Mouse (Mus musculus) adrenal gland (tissue): ENCODE results near the gene Ube3c.

Source experiments
- intact Hi-C: fragments of 180-260 bp; cut with DNase I; formaldehyde crosslinking; loops from one replicate; pipeline ENCODE4 v1.15.1; 2025

The Ube3c gene

DNA sequence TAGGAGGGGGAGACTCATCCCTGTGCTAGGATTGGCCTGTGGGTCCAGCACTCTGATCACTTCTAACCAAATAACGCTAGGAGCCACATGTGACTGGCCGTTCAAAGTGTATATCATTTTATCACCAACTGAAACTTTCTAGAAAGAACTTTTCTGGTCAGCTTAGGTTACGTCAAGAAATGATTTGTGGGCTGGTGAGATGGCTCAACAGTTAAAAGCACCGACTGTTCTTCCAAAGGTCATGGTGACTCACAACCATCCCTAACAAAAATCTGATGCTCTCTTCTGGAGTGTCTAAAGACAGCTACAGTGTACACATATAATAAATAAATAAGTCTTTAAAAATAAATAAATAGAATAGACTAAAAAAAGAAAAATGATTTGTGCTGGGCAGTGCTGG, 103.5 kb downstream of the Ube3c start:
- intact Hi-C loops: no loop called here

DNA sequence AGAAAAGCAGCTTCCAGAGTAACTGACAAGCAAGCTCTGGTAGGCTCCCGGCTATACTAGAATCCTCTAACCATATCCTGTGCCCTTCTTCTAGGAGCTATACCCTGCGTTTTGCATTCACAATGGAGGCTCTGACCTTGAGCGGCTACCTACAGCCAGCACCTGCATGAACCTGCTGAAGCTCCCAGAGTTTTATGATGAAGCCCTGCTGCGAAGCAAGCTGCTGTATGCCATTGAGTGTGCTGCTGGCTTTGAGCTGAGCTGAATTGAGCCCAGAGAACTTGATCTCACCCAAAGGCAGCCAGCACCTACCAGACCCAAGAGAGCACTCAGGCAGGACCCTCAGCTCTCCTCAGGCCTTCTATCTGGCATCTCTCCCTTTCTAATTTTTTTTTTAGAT, 105.3 kb downstream of the Ube3c start:
- intact Hi-C loops: no loop called here

DNA sequence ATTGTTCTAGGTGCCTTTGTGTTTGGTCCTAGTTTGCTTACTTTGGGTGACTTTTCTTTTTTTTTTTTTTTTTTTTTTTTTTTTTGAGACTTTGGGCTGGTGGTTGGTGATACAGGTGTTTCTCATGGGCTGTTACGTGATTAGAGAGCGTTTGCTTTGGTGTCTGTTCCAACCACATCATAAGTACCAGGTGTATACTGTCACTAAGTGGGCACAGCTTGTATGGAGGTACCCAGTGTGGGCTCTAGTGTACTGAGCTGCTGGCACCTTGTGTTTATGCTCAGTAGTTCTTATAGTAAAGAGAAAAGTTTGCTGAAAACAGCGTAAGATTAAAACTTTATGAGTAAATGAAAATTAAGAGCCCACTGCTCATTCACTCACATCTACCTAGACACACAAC, 107.4 kb downstream of the Ube3c start:
- intact Hi-C loops: no loop called here

DNA sequence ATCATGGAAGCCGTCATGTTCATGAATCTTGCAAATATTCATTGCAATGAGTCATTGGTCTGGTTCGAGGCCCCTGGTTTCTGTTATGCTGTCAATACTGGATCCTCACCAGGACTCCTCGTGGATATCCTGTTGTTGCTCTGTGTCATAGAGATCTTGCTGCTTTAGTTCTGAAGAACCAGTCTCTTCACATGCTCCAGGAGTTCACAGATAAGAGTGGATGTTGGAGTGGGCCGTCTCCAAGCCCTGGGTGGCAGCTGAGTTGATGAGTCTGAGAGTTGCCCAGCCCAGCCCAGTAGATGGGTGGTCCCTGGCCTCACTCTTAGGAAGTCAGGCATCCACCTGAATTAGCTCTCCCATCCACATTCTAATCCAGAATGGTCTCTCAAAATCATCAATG, 116.0 kb downstream of the Ube3c start:
- intact Hi-C loops: loop anchor here (5.0 kb wide), 1 partner anchor 298 kb away; no protein-coding TSS in a partner anchor

DNA sequence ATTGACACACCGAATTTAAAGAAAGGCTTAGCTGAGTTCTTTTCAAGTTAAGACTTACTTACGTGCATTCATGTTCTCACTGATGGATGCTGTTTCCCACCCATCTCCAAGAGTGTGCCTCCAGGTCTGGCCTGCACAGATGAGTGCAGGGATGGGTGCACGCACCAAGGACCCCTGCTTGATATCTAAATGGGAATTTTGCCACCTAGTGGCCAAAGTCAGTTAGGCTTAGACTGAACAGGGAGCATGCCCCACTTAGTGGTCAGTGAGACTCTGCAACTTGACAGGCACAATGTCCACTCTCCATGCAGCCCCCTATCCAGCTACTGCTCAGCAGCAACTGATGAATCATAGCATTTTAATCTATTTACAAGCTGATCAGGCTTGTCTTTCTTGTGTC, 118.6 kb downstream of the Ube3c start:
- intact Hi-C loops: loop anchor here (5.0 kb wide), 1 partner anchor 300 kb away; no protein-coding TSS in a partner anchor

DNA sequence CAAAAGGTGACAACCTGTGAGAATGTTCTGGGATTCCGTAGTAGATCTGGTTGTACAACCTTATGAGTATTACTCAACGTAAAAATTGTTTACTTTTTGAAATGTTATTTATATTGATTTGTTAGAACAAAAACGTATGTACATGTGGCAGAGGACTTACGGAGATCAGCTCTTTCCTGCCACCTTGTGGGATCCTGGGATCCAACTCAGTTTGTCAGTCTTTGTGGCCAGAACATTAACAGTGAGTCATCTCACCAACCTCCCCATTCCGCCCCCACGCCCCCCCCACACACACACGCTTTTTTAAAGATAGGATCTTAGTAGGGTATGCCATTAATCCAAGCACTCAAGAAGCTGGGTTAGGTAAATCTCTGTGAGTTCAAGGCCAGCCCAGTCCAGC, 119.3 kb downstream of the Ube3c start:
- intact Hi-C loops: loop anchor here (5.0 kb wide), 1 partner anchor 301 kb away; no protein-coding TSS in a partner anchor

DNA sequence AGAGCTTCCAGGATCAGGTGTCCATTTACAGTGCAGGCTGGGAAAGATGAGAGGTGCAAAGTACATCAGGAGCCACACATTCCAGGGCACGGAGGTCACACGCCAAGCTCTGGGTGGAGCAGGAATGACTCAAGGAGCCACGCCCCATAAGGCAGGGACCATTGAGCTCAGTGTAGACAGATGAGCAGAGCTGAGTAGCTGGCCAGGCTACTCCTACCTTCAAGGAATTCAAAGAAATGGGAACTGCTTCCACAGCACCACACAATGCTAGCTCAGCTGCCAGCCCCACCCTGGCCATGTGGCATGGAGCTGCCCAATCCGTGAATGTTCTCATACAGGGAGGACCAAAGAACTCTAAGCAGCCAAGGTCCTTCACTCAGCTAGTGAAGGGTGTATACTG, 129.5 kb downstream of the Ube3c start:
- intact Hi-C loops: no loop called here

DNA sequence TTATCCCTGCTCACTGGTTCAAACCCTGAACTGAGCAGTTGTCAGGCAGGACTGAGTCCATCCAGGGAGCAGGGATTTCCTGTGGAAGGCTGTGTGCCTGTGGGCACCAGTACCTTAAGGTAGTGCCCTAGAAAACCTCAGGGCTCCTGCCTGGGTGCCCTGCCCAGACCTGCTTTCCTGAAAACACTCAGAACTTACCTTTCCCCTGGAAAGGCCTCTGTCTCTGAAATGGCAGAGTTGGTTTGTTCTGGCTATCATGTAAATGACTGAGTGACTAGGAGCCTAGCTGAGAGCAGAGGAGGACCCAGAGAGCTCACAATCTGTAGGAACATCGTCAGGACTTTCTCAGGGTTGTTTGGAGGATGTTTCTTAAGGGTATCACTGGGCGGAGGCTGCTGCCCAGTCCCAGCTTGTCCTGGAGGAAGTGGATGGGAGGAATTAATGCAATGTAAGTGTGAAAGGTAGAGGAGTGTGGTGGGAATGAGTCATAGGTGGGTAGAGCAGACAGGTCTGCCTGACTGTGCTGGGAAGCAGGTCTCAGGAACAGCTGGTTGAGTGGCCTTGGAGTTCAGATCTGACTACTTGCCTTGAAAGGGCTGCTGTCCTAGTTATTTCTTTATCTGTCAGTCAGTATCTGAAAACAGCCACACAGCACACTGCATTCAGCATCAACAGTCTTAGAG, 130.6 kb downstream of the Ube3c start:
- intact Hi-C loops: no loop called here

DNA sequence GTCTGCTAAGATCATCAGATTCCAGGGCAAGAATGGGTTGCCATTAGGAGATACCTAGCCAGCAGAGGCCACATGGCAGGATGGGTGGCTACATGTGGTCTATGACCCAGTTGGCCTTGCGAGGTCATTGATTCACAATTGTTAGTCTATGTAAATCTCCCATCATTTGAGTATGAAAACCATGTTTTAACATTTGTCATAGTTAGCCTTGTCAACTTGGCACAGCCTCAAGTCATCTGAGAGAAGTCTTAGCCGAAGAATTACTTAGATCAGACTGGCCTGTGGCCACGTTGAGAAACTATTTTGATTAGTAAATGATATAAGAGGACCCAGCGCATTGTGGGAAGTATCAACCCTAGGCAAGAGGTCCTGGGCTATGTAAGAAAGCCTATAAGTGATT, 138.2 kb downstream of the Ube3c start:
- intact Hi-C loops: no loop called here

DNA sequence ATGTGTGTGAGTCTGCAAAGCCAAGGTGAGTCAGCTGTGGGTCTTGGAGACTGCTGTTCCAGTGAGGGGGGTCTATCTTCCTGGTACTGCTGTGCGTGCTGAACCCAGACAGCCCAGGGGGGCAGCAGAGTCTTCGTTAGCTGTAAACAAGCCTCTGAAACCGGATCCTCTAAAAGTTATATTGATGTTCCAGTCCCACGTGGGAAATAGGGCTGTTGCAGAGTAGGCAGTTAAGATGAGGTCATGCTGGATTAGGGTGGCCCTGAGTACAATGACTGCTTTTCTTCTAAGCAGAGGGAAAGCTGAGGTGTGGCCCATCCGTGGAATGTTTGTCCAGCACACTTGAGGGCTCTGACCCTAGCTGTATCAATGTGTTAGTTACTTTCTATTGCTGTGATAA, 139.2 kb downstream of the Ube3c start:
- intact Hi-C loops: no loop called here

DNA sequence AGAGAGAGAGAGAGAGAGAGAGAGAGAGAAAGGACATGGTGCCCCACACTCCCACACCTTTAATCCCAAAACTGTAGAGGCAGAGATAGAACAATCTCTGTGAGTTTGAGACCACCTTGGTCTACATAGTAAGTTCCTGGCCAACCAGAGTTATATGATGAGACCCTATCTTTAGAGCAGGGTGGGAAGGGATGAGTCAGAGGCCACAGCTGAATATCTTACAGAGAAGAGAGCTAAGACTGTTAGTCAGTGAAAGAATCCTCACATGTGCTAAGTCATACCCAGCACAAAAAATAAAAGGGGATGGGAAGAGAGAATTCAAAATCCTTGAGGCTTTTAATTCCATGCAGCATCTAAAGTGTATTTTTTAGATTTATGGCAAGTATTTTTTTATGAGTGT, 142.6 kb downstream of the Ube3c start:
- intact Hi-C loops: no loop called here

DNA sequence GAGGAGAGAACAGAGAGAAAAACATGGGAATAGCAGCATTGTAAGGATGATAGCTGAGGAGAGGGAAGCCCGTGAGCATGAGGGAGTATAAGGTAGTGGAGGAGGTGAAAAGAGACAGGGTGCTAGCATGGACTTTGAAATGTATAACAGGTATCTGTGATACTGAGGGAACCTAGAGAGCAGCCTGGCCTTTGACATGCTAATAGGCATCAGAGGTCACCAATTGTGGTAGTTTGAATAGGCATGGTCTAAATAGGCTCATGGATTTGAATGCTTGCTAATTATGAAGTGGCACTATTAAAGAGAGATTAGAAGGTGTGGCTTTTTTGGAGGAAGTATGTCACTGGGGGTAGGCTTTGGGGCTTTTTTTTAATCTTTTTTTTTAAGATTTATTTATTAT, 143.9 kb downstream of the Ube3c start:
- intact Hi-C loops: no loop called here

DNA sequence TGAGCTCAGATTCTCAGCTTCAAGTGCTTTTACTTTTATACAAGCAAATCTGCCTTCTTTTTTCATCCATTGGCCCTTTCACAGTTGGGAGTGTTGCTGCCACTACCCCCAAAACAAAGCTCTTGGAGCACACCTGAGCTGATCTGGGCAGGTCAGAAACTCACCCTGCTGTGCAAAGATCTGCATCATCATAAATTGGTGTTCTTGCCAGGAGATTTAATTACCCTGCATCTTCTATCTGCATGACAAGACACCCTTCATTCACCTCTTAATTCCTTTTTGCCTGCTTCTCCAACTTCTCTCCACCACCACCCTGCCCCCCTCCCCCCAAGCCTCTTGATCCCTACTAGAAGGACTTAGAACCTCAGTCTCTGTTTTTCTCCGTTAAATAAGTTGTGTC, 152.1 kb downstream of the Ube3c start:
- intact Hi-C loops: no loop called here

DNA sequence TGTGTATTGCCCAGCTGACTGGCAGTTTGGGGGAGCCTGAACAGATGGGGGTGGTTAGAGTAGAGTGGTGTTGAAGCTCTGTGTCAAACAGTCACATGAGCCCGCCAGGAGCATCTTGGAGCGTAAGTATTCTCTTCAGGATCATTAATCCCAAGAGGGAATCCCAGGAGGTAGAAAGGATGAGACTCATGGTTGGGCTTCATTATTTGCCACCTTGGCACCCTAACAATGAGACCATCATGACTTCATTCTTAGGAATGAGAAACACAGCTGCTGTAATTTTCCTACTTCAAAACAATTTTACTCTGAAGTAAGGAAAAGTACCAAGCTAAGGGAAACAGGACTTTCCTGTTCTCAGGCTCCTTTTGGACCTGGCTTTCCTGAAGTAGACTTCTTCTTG, 156.3 kb downstream of the Ube3c start:
- intact Hi-C loops: no loop called here
